Mouse (Mus musculus) ES-Bruce4 (cell line): ENCODE data around the gene Mib2.

Experiments used
- CTCF ChIP-seq: IDR thresholded peaks from one replicate; pipeline ENCODE4 v1.8.1; 2011; ENCODE audit warnings: low read depth, low read length
- EP300 ChIP-seq: IDR thresholded peaks from 2 replicates; pipeline ENCODE4 v1.6.1; 2011; ENCODE audit warnings: low read depth, low read length; ENCODE audit not compliant: insufficient read depth
- POLR2A ChIP-seq: IDR thresholded peaks from one replicate; pipeline ENCODE4 v1.8.1; 2011; ENCODE audit warnings: low read length; ENCODE audit not compliant: insufficient read depth

- TF ChIP-seq CTCF: no peak
- TF ChIP-seq POLR2A: peak; percentile 93
- 0 out of 2 replicates have a peak, but pooled peaks have one; percentile 43 for TF ChIP-seq EP300
These were observed 44.4 kb downstream of the Mib2 start, which contains the start of gene Cdk11b for GRCm38 (mm10) chr4:155624338-155625291.
